Mouse (Mus musculus) megakaryocyte-erythroid progenitor cell, adult 5-6 weeks (primary cell): ENCODE measurements around the gene Itfg2. TPM values are rescaled to one million over a fixed set of nuclear protein-coding genes. Genes with fewer than 3 reads are reported as not detected.
"Not testable (repeated sequence)": the region's sequence is repeated elsewhere in the genome, so short reads cannot be mapped to it uniquely, and the experiment has no call there.

Experiments
- ATAC-seq: replicated peaks from 2 replicates; pipeline ENCODE4 v1.8.0; 2016; ENCODE audit warnings: mild to moderate bottlenecking, inconsistent platforms; ENCODE audit not compliant: severe bottlenecking, poor library complexity, low FRiP score, low TSS enrichment
- total RNA-seq, 2 experiments: library from RNA; stranded (forward) in 1 of 2; stranded (reverse) in 1 of 2; fragments of 200-1000, 215-1000 nt in 1 of 2; fragments of >200 nt in 1 of 2; fragmentation: Nextera tagmentation in 1 of 2; gene quantifications; 2 replicates each; pipeline ENCODE4 v1.2.3; 2014 to 2017

The Itfg2 gene
- total RNA-seq, 2 experiments from 2014 or later = 19.3 to 52.6 TPM

- ATAC-seq = no peak
These were observed 27.0 kb downstream of the Itfg2 start for GRCm38 (mm10) chr6:128397574-128398261.

GRCm38 (mm10) chr6:128390683-128391082 is 34.0 kb downstream of the Itfg2 start:
- no peak for ATAC-seq

- no peak for ATAC-seq
These were observed 35.5 kb downstream of the Itfg2 start for GRCm38 (mm10) chr6:128389185-128389584.

GRCm38 (mm10) chr6:128385026-128385425 is 39.7 kb downstream of the Itfg2 start:
- no peak for ATAC-seq

- ATAC-seq = no peak
These were observed 41.0 kb downstream of the Itfg2 start for GRCm38 (mm10) chr6:128383752-128384151.

- ATAC-seq = no peak
These were observed 43.5 kb downstream of the Itfg2 start for GRCm38 (mm10) chr6:128381254-128381653.

GRCm38 (mm10) chr6:128380594-128381167 is 44.0 kb downstream of the Itfg2 start:
- ATAC-seq = not testable (repeated sequence)

- no peak for ATAC-seq
These were observed 45.1 kb downstream of the Itfg2 start for GRCm38 (mm10) chr6:128379636-128380035.

GRCm38 (mm10) chr6:128376371-128377085 is 48.2 kb downstream of the Itfg2 start:
- no peak for ATAC-seq

GRCm38 (mm10) chr6:128375192-128375591 is 49.5 kb downstream of the Itfg2 start, which contains the start of the genes Tex52 and Gm44596:
Gene Tex52 (plus strand): TSS chr6:128375456.
Gene Gm44596 (plus strand): TSS chr6:128375503.
- ATAC-seq = no peak

- no peak for ATAC-seq
These were observed 54.7 kb downstream of the Itfg2 start for GRCm38 (mm10) chr6:128370040-128370439.

GRCm38 (mm10) chr6:128366466-128366865 is 58.3 kb downstream of the Itfg2 start:
- no peak for ATAC-seq

- no peak for ATAC-seq
These were observed 60.0 kb downstream of the Itfg2 start for GRCm38 (mm10) chr6:128364721-128365120.

- peak; percentile 17 for ATAC-seq
These were observed 61.5 kb downstream of the Itfg2 start for GRCm38 (mm10) chr6:128363007-128363825.

GRCm38 (mm10) chr6:128362381-128363006 is 62.2 kb downstream of the Itfg2 start, which contains the start of the genes Rhno1 and Foxm1:
Gene Rhno1 (minus strand): TSS chr6:128362911.
Gene Foxm1 (plus strand): TSS chr6:128362967.
- ATAC-seq = peak; percentile 72

GRCm38 (mm10) chr6:128361901-128362300 is 62.8 kb downstream of the Itfg2 start:
- peak; percentile 11; the same call in 1 of the 2 replicates for ATAC-seq
